ENCODE assay signal across 12 mouse cellular contexts in genomic region chr16:22577656-22578055, GRCm38 (mm10).
A peak's percentile ranks its signal among the peaks of the same experiment; 100 is the strongest.
DNase-seq lines count a peak whose midpoint lies in the region; ATAC-seq and TF ChIP-seq lines count a peak whose summit lies in the region.
"Had no signal": no experiment of that assay in that cellular context is flagged by ENCODE, and none has a peak within 500 bp of the region (broad histone marks: within the 10 kb centered on the region; RNA-seq: fewer than 3 reads in every experiment).

No protein-coding gene starts in this region.

- no peaks in the 10 kb centered on the region for H3K36me3 ChIP-seq in hindbrain, postnatal 0 days (ENCODE audit: insufficient read depth, low read length)
- no peaks in the 10 kb centered on the region for H3K36me3 ChIP-seq in hindbrain, embryonic 13.5 days
- H3K36me3 ChIP-seq in lung, postnatal 0 days (ENCODE audit: insufficient read depth, low read length), result no peaks in the 10 kb centered on the region
- H3K36me3 ChIP-seq: hindbrain, embryonic 10.5 days; limb, embryonic 15.5 days; midbrain, embryonic 10.5 days had no signal

- no peak overlapping the region for H3K4me3 ChIP-seq in hindbrain, postnatal 0 days (ENCODE audit: low read length)
- no peak overlapping the region for H3K4me3 ChIP-seq in hindbrain, embryonic 13.5 days
- no peak overlapping the region for H3K4me3 ChIP-seq in lung, postnatal 0 days (ENCODE audit: low read depth, low read length)
- H3K4me3 ChIP-seq: hindbrain, embryonic 10.5 days; limb, embryonic 15.5 days; midbrain, embryonic 10.5 days had no signal

- DNase-seq in cerebellum, postnatal 10 days, result peak; percentile 65 to 69
- no peak for DNase-seq in cerebellum, adult 11-12 months
- DNase-seq in hindbrain, postnatal 0 days (ENCODE audit: low spot score), result peak; percentile 69
- peak; percentile 34 for DNase-seq in lung, postnatal 0 days (ENCODE audit: low spot score)
- DNase-seq in lung, postnatal 36 days, result no peak
- DNase-seq in brain, adult 2 months (ENCODE audit: low read depth, low spot score), result peak; percentile 50
- no peak for DNase-seq in spleen, postnatal 36 days (ENCODE audit: low spot score in 2 of 2)
- DNase-seq: cerebellum, adult 18-20 months had no signal

- no peaks in the 10 kb centered on the region for H3K27me3 ChIP-seq in hindbrain, postnatal 0 days (ENCODE audit: insufficient read depth, low read length)
- H3K27me3 ChIP-seq in hindbrain, embryonic 13.5 days, result peaks cover 16% of the 10 kb centered on the region
- no peaks in the 10 kb centered on the region for H3K27me3 ChIP-seq in lung, postnatal 0 days (replicated peaks; ENCODE audit: insufficient read depth, low read length)

- ATAC-seq in hindbrain, postnatal 0 days, result peak; percentile 52; the same call in 1 of the 2 replicates
- ATAC-seq in hindbrain, embryonic 13.5 days (ENCODE audit: low FRiP score), result no peak
- no peak for ATAC-seq in lung, postnatal 0 days

- TF ChIP-seq EP300 in lung, postnatal 0 days (IDR thresholded peaks at IDR 0.05), result no peak

- no peaks in the 10 kb centered on the region for H3K9me3 ChIP-seq in hindbrain, postnatal 0 days (ENCODE audit: low read length)
- no peaks in the 10 kb centered on the region for H3K9me3 ChIP-seq in hindbrain, embryonic 13.5 days
- no peaks in the 10 kb centered on the region for H3K9me3 ChIP-seq in lung, postnatal 0 days (ENCODE audit: low read length)
- H3K9me3 ChIP-seq: hindbrain, embryonic 10.5 days; limb, embryonic 15.5 days; midbrain, embryonic 10.5 days had no signal

- H3K4me1 ChIP-seq in hindbrain, postnatal 0 days (ENCODE audit: insufficient read depth, low read length), result no peaks in the 10 kb centered on the region
- peaks cover 5% of the 10 kb centered on the region; the same call in 1 of the 2 replicates for H3K4me1 ChIP-seq in hindbrain, embryonic 13.5 days (replicated peaks)
- no peaks in the 10 kb centered on the region for H3K4me1 ChIP-seq in lung, postnatal 0 days (ENCODE audit: insufficient read depth, low read depth, low read length)
- H3K4me1 ChIP-seq: limb, embryonic 15.5 days had no signal

- TF ChIP-seq CTCF in hindbrain, postnatal 0 days (IDR thresholded peaks at IDR 0.05; ENCODE audit: low read depth), result peak; percentile 81
- peak; percentile 67 for TF ChIP-seq CTCF in lung, postnatal 0 days (IDR thresholded peaks at IDR 0.05)

- no peak overlapping the region for H3K27ac ChIP-seq in hindbrain, postnatal 0 days
- no peak overlapping the region for H3K27ac ChIP-seq in hindbrain, embryonic 13.5 days
- H3K27ac ChIP-seq in lung, postnatal 0 days (ENCODE audit: low read length), result no peak overlapping the region
- H3K27ac ChIP-seq: hindbrain, embryonic 10.5 days; limb, embryonic 15.5 days; midbrain, embryonic 10.5 days had no signal

- no peak overlapping the region for H3K4me2 ChIP-seq in hindbrain, postnatal 0 days (ENCODE audit: low read depth, low read length)
- no peak overlapping the region for H3K4me2 ChIP-seq in hindbrain, embryonic 13.5 days
- no peak overlapping the region for H3K4me2 ChIP-seq in lung, postnatal 0 days (replicated peaks; ENCODE audit: low read depth, low read length)
- H3K4me2 ChIP-seq: limb, embryonic 15.5 days had no signal

- H3K9ac ChIP-seq in hindbrain, postnatal 0 days (replicated peaks; ENCODE audit: low read length), result no peak overlapping the region
- no peak overlapping the region for H3K9ac ChIP-seq in hindbrain, embryonic 13.5 days
- H3K9ac ChIP-seq in lung, postnatal 0 days (replicated peaks; ENCODE audit: low read depth), result no peak overlapping the region
- H3K9ac ChIP-seq: limb, embryonic 15.5 days had no signal

- WGBS in hindbrain, postnatal 0 days, result 56% methylated on average over 8 of the region's 8 CpGs
- WGBS in hindbrain, embryonic 13.5 days, result 67% methylated on average over 8 of the region's 8 CpGs
- 41% methylated on average over 8 of the region's 8 CpGs for WGBS in lung, postnatal 0 days

Comparison
In these comparisons a context has a peak if more than half of its experiments do, and no peak if none do; other contexts are left out.
1. DNase-seq: peak in cerebellum, postnatal 10 days (2 of 2), hindbrain, postnatal 0 days (single experiment), lung, postnatal 0 days (single experiment) and brain, adult 2 months (single experiment); none in cerebellum, adult 11-12 months (single experiment), lung, postnatal 36 days (single experiment) and spleen, postnatal 36 days (0 of 2).